Mouse (Mus musculus) activated CD4-positive, CD25-positive, alpha-beta regulatory T cell, adult 4 months (primary cell): ENCODE data around the gene Pde1b. TPM values are rescaled to one million over a fixed set of nuclear protein-coding genes. Genes with fewer than 3 reads are reported as not detected.

ENCODE experiments used
- ATAC-seq: one replicate; pipeline ENCODE4 v1.8.0; 2017
- polyA plus RNA-seq, 2 experiments: library from polyadenylated mRNA; unstranded; fragments of 100-300 nt; shearing (Covaris generic); gene quantifications; one replicate each; pipeline ENCODE4 v1.2.1; 2017

Gene Pde1b
- polyA plus RNA-seq, 2 experiments from 2014 or later: 2.5 to 4.2 TPM

DNA sequence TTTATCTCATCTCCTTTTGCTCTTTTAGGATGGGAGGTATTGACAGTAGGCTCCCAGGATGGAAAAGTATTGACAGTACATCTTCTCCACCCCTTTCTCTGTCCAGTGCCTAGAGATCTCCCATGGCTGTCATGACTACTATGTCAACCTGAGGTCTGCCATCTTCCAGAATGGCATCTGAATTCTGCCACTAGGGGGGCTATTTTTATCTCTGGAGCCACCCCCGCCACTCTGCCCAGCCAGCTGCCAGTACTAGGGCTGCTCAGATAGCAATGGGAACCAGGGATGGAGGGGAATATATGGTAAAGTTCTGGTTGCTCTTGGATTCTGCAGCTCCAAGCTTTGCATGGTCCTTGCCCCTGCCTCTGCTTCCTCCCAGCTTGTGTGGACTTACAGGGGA lies 8.8 kb downstream of the Pde1b start:
- no peak for ATAC-seq

DNA sequence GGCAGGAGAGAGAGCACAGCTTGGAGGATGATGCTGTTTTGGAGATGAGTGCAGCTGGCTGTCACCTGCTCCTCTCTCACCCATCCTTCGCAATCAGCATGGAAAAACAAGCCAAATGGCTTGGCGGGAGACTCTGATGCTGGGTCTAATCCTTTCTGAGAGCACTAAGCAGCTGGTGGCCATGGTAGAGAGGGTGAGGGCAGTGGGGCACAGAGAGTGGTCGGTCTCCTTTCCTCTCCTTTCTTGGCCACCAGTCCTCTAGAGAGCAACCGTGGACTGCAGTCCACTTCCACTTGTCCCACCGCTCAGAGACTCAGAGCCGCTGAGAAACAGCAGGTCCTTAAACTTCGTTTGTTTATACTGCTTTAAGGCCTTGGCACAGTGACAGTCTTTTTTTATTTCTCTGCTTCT lies 10.8 kb downstream of the Pde1b start:
- no peak for ATAC-seq

GRCm38 (mm10) chr15:103514119-103514518 lies 11.3 kb downstream of the Pde1b start:
- ATAC-seq: peak; percentile 46

DNA sequence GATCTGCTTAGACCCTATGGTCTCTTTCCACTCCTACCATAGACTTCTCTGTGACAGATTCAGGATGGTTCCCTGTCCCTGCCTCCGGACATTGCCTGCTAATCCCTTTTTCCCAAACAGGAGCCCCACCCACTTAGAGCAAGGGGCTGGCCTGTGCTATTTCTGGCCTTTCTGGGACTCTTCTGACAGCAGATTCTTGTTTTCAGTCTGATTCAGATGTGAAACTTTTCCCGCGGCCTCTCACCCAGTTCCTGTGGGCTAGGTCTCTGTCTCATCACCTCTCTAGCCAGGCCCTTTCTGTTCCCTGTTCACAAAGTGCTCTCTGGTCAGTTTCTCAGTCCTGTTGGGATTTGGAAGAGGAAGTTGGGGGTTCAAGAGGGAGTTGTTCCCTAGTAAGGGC lies 12.1 kb downstream of the Pde1b start:
- no peak for ATAC-seq

GRCm38 (mm10) chr15:103518600-103519385 lies 16.0 kb downstream of the Pde1b start:
- no peak for ATAC-seq

- no peak for ATAC-seq
Observed at GRCm38 (mm10) chr15:103519386-103520378, 16.8 kb downstream of the Pde1b start.

- no peak for ATAC-seq
Observed at GRCm38 (mm10) chr15:103522458-103523099, 19.7 kb downstream of the Pde1b start.

DNA sequence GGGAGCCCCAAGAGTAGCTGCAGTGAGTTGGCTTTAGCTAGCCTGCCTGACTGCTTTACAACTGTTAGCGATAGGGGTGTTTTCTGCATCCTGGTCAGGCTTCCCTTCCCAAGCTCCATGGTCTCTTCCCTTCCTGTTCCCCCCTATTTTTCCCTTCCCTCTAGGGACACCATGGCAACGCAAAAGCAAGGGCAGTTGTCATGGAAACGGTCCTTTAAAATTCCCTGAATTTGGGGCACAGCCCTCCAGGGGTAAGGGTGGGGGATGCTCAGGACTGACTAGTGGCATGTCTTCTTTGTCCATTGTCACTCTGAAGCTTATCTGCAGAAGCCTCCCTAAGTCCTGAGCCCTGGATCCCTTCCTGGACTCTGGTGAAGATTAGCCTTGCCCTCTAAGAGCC lies 20.3 kb downstream of the Pde1b start:
- ATAC-seq: no peak

DNA sequence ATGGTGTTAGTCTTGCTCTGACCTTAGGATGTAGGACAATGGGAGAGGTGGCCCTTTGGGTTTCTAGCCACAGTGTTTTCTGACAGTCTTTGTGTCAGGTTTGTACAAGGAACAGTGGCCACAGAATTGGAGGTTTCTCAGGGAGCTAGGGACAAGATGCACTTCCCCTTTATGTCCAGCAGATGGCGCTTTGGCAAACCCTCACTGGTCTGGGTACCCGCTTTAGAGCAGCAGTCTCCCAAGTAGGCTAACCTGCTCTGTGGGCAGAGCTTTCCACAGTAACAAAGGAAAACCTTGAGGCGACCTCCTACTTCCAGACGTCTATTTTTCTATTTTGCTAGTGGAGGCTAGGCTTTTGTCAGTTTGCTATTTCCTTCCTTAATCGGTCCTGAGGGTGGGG lies 27.5 kb downstream of the Pde1b start:
- ATAC-seq: no peak

DNA sequence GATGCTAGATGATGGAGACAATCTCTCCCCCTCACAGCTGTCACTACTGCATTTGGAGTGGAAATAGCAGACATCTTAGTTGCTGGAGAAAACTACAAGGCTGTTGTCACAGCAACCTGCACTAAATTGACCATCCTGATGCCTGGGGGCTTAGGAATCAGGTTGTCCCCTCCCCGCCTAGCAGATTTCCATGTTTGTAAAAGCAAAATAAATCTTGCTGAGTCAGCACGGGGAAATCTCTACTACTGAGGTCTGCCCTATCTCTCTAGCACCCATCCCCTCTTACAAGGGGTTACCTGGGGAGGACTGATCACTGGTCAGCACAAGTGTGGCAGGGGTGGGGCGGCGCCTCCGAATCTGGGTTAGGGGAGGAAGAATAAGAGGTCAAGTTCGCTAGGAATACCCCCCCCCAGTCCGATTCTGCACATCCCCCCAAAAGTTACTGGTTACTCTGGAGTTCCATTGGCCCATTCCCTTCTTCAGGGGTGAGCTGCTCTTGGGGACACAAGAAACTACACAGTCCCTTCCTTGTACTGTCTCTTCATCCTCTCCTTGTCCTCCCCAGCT lies 31.3 kb downstream of the Pde1b start:
- no peak for ATAC-seq

- ATAC-seq: no peak
Observed at GRCm38 (mm10) chr15:103535030-103535429, 32.2 kb downstream of the Pde1b start.

- no peak for ATAC-seq
Observed at GRCm38 (mm10) chr15:103535786-103536185, 33.0 kb downstream of the Pde1b start.

DNA sequence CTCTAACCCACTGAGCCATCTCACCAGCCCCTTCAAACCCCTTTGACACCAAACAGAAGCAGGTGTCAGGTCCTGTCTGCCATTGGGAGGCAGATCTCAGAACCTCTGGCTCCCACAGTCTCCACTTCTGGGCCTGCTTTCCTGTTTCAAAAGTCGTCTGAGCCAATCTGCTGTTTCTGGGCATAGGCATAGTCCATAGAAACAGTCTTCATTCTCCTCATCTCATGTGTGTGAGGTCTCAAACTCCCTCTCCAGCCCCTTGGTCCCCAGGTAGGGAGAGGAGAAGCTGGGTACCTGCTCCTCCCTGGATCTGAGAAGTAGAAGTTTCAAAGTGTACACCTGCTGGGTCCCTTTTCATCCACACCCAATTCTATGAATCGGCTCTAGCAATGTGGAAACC lies 33.6 kb downstream of the Pde1b start:
- ATAC-seq: no peak

DNA sequence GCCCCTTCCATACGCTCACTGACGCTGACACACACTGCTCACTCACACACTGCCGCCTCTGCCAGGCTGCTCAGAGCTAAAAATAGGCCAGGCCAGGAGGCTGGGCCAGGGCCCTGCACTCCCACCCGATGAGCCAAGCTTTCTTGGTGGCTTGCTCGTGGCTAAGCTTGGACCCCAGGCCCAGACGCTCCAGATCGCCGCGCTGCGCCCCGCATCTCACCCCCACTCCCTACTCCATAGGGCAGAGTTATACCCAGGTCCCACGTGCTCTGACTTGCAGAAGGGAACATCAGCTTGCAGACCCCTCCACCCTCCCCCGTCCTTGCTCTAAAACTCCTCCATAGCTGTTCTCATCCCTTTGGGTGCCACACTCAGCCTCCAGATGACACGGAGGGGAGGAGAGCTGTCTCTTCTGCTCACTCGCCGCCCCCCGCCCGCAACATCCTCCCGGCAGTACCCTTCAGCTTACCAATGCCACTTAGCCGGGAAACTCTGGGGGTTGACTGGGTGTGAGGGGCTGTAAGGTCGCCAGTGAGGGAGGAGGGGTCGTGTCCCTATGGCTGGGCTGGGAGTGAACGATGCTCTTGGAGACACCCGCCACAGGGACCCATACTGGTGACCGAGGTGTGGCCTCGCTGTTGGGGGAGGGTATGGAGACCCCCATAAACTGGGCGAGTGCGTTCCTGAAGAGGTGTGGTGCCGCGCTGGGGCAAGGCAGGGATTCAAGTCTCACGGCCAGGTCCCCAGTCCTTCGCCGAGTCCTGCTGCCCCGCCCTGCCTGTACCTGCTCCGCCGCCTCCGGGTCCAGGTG lies 34.4 kb downstream of the Pde1b start:
- no peak for ATAC-seq

GRCm38 (mm10) chr15:103537822-103538213 lies 35.0 kb downstream of the Pde1b start, which contains the start of gene Ppp1r1a:
Gene Ppp1r1a (minus strand): TSS chr15:103538003.
- no peak for ATAC-seq

DNA sequence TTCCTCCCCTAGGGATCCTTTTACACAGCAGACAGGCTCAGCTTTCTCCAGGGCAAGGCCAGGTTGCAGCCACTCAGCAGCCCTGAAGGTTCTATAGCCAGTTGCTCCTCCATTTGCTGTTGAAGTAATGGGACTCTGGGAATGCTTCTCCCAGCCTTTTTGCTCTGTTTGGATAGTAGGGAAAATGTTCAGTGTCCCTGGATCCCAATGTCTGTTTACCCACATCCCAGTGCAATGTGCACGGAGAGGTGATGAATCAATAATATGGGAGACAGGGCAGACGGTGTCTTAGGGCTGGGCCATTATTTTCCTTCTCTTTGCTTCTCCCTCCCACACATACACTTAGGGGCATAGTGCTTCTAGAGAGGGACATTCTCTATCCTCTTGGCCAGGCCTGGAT lies 36.4 kb downstream of the Pde1b start:
- ATAC-seq: no peak

DNA sequence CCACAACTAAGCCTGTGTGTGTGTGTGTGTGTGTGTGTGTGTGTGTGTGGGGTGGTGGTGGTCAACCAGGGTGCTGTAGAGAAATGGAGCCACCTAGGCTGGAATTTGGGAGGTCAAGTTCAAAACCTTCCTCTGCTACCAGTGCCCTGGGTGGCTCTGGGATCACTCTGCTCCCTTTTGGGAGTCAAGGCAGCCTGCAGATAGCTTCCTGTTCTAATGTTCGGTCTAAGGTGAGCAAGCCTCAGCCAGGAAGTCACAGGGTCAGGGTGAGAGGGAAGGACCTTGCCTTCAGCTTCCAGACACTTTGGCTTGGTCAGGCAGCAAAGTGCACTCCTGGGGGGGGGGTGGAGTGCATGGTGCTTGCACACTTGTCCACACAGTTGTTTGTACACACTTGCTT lies 37.8 kb downstream of the Pde1b start:
- ATAC-seq: no peak

GRCm38 (mm10) chr15:103542526-103542925 lies 39.7 kb downstream of the Pde1b start:
- no peak for ATAC-seq

GRCm38 (mm10) chr15:103547983-103548382 lies 45.1 kb downstream of the Pde1b start:
- ATAC-seq: no peak

DNA sequence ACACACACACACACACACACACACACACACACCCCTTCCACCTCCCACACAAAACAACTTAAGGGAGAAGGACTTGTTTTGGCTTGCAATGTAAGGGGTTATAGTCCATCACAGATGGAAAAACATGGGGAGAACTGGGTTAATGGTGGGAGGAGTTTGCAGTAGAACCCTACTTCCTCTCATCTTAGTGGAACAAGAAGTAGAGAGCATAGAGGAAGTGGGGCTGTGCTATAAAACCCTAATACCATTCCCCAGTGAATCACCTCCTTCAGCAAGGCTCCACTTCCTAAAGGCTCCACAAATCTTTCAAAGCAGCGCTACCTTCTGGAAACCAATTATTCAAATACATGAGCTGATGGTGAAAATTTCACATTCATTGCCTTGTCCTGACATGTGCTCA lies 46.6 kb downstream of the Pde1b start:
- no peak for ATAC-seq

GRCm38 (mm10) chr15:103551053-103551452 lies 48.2 kb downstream of the Pde1b start:
- no peak for ATAC-seq
